Mouse (Mus musculus) cerebellum, adult 9-10 months (tissue): ENCODE measurements around the gene Arhgap21.
A peak's percentile ranks its signal among the peaks of the same experiment; 100 is the strongest.

Experiments used
- DNase-seq: peaks from one replicate; pipeline ENCODE4 v3.0.0; 2022

Gene Arhgap21

DNA sequence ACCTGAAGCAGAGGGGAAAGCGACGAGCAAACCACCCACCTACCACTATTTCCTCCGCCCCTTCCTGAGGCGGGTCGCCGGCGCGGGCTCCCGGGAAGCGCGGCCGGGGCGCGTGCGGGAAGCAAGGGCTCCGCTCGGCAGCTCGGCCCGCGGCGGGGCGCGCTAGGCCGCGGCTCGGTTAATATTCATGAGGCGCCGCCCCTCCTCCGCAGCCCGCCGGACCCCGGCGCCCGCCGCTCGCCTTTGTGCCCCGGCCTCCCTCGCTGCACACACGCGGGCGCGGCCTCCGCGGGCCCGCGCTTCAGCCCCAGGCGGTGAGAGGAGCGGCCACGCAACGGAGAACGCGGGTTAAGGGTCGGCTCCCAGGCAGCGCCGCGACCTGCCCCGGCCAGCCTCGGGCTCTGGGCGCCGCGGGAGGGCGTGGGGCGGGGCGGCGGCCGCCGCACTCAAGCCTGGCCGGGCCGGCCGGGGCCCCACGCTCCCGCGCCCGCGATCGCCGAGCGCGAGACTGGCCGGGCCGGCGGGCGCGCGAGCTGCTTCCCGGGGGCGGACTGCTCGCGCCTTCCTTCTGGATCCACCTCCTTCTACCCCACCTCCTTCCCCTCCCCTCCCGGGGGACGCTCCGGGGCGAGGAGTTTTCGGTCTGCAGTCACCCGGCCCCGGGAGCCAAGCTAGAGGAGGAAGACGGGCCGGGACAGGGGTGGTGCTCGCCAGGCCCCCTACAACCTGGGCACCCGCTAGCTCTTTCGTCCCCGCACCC, at the start of gene Arhgap21:
TSS of gene Arhgap21 (minus strand) at position 441 of the 760 bp plus-strand sequence.
- peak; percentile 79 for DNase-seq

DNA sequence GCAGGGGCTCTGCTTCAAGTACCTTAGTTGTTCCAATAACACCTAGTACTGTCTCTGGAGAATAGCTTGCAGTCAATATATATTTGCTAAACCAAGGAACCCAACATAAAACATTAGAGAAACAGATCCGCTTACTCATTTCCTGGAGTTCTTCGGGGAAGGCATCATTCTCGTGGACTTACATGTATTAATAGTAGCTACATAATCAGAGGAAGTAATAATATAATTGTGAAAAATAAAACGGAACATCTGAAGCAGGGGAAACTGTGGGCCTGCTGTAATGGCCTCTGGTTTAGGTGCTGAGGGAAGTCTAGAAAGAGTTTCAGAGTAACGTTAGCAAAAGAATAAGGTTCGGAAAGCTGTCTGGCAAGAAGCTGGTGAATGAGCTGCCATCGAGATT, 47.9 kb upstream of the Arhgap21 start:
- DNase-seq = no peak

DNA sequence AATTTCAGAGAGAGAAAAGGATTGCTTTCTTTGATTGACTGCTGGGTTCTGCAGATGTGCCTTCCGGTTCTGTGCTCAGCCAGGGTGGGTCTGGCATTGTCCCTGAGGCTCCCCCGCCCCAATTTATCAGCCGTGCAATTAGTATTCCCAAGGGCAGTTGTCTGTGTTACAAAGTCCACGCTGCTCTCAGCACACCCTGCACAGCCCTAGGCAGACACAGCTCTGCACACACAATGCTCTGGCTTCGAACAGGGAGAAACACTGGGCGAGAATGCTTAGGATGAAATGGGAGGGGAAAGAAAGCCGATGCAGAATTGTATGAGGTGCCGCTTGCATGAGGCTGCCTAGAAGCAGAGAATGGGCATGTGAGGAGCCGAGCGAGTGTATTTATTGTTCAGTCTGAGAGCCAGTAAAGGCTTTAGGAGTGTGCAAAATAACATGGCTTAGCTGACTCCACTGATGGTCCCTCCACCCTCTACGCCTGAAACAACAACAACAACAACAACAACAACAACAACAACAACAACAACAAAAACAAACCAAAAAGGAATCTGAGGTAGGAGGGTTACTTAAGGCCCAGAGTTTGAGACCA, 42.2 kb upstream of the Arhgap21 start:
- no peak for DNase-seq

DNA sequence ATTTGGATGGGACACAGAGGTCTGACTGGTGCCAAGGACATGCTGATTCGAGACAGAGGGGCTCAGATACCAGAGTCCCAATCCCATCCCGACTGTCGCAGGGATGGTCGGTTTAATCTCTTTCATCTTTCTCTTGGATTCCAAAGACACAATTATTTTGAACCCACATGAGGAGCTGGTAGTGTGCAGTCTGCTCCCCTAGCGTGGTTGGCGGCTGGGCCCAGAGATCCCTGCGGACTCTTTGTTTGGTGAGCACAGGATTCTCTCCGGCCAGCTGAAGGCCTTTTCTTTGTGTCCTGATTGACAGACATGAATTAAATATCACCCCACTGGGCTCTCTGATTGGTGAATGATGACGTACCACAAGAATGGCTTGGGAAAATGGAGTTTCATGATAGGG, 41.5 kb upstream of the Arhgap21 start:
- peak; percentile 14 for DNase-seq

DNA sequence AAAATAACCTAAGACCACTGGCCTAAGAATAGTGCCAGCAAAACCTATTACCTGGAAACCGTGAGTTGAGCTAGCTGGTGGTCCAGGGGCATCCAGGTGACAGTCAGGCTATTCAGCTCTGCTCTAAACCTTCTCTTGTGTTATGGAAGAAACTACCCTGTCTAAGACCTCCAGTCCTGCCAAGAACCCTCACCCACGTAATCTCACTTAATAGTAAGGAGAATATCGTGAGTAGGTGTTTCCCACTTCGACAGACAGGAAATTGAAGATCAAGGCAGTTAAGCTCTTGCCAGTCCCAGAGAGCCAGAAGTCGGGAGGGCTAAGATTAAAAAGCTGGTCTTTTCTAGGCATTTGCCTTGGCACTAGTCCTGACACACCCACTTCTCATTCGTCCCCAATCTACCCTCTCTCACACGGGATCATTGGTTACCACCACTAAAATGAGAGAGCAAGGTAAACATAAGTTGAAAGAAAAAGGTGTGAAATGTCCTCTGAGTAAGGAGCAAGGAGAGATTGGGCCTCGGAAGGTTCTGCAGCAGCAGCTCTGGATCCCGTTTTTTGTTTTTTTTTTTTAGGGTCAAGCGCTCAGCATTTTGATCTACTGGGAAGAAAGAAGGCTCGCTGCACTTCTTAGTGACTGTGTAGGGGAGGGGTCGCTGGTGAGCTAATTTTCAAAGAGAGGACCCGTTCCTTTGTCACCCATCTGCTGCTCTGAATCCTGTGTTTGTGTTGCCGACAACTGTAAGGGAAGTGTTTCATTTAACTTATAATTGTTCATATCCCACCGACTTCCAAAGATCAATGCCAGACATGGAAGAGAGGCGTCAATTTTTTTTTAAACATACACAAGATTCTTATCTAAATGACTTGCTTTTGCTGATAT, 40.8 kb upstream of the Arhgap21 start:
- no peak for DNase-seq

DNA sequence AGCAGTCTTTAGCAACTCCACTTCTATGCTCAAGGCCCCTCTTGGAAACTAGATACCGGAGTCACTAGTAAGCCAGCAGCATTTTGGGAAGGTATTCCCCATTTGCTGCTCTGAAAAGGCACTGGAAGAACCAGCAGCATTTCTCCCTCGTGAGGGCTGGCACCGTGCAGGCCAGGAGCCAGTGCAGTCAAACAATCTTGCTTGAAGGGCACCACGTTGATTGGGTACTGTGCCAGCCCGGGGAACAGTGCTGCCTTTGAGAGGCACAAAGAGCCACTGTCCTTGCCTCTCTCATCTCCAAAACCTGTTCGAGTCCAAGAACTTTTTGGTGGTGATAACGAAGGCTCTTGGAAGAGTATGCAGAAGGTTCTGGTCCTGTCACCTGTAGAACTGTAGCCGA, 33.9 kb upstream of the Arhgap21 start:
- DNase-seq = peak; percentile 21

DNA sequence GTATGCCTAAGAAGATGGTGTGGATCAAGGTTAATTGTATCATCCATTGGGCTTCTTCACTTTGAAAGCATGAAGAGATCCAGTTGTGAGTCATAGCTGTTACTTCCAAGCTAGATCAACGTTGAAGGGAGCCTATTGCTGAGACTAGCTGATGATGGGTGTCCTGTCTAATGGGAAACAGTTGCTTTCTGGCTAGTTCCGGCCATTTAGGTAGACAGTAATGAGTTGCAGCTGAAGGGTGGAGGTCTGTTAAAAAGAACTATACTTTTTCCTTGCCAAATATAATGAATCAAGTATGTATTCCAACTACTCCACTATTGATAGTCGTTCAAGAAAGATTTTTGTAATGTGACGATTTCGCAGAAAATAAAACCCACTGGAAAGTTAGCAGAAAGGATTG, 32.5 kb upstream of the Arhgap21 start:
- DNase-seq = no peak

DNA sequence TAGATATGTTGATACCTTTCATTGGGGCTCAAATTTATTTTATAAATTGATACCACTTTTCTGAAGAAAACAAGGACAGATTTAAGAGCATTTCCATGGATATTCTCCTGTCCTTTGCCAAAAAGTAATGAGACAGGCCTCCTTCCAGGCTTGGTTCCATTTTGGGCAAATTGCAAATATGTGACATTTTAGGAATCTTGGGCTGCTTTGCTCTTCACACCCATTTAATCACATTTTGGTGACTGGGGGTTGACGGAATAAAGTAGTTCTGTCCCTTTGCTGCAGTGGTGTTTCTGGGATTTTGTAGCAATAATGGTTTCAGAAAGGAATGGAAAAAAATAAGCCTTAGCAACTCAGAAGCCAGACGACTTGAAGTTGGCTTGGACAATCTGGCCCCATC, 26.9 kb upstream of the Arhgap21 start:
- DNase-seq = no peak

DNA sequence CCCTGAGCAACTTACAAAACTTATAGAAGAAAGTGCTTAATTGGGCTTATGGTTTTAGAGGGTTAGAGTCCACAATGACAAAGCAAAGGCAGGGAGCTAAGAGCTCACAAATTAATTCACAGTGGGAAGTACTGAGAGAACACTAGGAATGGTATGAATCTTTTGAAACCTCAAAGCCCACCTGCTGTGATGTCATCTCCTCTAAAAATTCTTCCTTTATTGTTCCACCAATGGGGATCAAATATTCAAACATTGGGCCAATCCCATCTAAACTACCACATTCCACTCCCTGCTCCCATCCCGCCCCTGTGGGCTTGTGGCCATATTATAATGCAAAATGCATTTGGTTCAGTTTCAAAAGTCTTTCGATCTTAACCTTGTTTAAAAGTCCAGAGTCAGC, 22.8 kb upstream of the Arhgap21 start:
- DNase-seq = no peak

DNA sequence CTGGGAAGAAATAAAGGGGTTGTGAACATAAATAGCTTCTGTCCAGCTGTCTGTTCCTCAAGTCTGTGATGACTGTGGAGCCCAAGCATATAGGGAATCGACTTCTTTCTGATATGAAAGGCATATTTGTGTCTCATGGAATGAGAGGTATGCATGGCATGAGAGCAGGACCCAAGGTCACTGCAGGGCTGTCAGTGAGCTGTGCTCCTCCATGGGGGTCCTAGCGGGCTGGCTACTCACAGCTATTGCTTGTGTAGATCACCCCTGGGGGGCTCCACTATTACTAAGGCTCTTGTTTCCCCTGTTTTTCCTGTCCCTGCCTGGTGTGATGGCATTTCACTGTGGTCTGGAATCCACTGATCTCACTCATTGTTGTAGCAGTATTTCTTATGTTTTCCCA, 22.2 kb upstream of the Arhgap21 start:
- DNase-seq = no peak

DNA sequence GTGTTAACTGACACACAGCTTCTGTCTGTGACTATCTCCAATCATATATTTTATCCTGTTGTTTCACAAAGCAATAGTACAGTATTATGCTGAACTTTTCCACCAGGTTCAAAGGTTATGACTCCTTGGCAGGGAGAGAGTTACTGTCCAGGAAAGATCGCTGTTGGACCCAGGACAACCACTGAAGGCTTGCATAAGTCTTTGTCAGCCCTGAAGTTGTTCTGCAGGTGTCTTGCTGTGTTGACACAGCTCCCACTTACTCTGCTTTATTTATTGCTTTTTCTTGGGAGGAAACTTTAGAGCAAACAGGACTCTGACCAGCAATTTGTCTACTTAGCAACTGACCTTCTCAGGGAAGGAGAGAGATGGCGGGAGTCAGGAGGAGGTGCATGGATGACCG, 21.4 kb upstream of the Arhgap21 start:
- no peak for DNase-seq

DNA sequence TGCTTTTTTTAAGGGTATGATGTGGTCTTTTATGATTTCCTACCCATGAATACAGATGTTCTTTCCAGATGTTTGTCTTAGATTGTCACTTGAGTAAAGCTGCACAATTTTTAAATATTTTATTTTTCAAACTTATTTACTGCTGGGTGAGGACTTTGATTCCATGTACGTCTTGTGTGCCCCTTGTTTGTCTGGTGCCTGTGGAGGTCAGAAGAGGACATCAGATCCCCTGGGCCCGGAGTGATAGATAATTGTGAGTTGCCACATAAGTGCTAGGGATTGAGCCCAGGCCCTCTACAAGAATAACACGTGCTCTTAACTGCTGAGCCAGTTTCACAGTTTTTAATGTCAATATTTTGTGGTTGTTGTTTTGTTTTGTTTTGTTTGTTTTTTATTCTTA, 19.1 kb upstream of the Arhgap21 start:
- DNase-seq = no peak

DNA sequence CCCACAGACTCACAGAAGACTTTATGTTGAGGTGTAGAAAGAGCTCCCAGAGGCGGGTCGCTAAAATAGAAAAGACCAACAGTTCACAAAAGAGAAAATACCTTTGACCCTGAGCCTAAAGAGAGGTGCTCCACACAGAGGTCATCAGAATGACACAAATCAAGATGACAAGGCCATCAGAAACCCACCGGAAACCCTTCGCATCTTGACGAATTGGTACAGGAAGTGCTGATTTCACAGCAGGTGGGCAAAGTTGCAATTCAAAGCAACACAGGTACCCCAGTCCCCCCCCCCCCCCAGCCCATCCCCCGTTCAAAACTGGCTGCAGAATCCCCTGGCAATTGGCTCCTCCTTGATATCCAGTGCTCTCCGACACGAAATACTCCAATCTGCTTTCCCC, 10.0 kb upstream of the Arhgap21 start:
- no peak for DNase-seq

DNA sequence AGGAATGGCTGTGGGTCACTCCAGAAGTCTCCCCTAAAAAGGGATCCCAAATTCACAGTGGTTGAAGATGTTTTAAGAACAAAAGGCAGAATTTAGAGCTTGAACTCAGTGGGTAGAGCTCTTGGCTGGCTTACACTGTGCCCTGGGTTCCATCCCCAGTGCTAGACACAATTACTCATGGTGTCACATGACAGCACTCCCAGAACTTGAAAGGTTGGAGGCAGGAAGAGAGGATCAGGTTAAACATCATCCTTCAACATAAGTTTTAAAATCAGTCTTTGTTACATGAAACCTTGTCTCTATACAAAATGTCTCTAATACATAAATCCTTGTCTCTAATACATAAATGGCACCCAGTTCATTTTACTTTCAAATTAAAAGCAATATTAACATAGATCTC, 8.4 kb upstream of the Arhgap21 start:
- no peak for DNase-seq

DNA sequence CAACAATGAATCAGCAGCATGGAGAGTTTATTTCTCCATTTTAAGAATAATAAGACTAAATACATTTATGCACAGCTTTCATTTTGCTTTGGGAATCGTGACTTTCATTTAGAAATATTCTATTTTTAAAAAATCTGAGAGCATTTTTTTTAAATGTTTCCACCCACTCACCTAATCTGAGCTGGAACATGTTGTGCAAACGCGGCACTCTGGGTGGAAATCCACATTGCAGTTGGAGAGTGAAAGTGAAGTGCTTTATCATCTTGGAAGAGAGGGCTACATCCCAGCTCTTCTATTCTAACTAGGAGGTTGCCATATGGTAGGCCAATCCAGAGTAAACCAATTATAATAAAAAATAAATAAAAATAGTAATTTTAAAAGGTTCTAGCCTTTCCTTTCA, 4.8 kb upstream of the Arhgap21 start:
- DNase-seq = no peak

DNA sequence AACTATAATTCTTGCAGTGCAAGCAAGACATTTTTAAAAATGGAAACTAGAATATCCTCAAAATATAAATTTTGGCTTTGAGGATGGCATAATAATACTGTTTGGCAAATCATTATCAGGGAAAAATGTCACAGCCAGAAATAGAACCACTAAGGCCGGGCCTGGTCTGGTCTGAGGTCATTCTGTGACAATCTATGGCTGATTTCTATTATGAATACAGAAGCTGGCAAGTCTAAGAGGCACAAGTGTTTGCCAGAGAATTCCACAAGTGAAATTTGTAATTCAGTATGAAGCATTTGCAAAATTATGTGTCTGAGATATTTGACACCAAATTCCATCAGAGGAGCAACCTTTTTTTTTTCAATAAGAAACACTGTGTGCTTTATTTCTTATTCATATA, 3.5 kb upstream of the Arhgap21 start:
- DNase-seq = no peak

DNA sequence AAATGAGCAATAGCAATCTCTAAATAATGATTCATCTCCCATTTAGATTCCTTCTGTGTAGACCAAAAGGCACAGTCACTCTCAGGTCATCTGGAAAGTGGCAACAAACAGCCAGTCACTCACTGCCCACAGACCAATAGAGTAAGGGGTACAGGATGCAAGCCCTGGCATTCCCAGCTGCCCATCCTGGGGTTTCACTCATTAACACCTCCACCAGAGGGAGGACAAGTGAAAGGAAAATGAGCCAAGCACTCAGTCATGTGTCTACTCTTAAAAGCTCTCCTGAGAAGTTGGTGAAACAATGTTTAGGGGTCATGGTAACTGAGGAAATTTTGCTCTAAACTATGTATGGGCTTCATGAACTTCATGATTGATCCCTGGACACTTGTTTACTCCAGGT, 2.9 kb upstream of the Arhgap21 start:
- peak; percentile 15 for DNase-seq

DNA sequence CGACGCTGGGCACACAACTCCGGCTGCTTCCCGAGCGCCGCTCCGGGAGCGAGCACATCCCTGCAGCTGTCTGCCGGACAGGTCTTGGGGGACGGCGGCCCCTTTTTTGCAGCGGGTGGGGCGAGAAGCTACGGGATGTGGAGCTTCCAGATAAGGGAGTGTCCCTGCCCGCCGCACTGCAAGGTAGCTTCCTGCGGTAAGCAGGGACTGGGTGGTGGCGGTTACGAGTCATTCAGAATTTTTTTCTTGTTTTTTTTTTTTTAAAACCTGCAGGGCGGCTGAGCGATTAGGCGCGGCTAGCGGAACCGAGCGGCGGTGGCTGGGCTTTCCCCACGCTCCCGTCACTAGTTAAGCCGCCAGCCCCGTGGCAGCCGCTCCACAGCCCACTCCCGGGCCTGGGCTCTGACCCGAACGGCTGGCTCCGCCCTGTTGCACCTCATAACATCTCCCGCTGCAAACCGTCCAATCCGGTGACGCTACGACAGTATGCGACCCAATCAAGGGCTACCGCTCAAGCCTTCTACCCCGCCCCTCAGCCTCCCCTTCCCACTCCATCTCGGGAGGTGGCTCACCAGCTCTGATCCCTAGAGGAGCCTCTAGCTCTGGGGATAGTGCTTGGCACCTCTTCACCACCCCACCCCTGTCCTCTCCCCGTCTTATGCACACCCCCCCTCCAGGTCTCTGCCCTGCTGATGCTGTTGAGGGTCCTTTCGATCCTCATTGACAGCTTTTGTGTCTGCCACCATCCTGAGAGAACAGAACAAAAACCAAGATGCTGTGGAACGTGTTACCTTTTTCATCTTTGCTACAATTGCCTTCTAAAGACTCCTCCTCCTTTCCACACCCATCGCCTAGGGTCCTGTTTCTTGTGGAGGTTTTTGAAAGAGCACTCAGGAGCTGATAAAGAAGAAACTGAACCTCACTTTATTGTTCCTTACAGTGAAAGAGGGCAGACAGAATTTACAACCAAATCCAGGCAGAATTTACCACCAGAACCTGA, 820 bp upstream of the Arhgap21 start:
- DNase-seq = peak; percentile 98

DNA sequence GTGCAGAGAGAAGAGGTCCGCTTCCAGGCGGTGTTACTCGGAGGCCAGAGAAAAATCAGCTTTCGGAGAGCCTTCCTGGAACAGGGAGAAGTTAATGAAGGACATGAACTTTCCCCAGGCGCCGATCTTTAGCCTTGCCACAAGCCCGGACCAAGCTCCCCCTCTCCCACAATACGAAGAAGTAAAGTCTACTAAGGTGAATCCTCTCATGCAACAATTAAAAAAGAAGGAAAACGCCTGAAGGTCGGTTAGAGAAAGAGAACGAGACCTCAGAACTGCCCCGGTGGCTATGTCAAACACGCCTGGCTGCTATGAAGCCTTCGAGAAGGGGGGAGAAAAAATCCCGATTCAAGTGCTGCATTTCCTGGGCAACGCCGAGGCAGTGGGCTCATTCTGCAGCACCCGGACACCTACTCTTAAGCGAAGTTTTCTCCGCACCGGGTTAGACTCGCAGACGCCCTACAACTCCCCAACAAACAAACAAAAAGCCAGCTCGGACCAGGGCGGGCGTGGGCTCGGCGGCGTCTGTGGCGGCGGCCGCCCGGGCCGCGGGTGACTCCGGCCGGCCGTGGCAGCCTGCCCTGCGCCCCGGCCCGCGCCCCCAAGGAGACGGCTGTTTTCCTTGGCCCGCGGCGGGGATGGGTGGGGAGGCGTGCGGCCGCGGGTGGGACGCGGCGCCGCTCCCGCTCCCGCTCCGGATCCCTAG, 882 bp downstream of the Arhgap21 start:
- no peak for DNase-seq

DNA sequence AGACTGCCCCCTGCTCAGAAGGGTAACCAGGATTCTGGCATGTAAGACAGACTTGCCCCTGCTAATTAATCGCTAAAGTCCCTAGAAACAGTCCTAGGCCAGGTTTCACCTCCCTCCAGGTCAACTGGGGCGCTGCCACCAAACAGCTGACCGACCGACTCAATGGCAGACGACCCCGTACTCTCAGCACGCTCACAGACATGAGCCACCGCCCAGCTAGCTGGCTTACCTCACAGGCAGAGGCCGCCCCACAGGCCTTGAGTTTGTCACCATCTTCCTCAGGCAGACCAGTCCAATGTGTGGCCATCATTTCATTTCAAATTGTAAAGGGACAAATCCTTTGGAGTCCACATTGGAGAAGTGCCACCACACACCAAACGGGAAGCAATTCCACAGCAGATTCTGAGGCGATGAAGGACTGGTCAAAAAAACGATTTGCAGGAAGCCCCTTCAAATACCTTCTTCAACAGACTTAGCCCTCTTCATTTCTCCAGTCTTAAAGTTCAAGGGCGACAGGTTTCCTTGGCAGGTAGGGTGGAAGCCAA, 1.5 kb downstream of the Arhgap21 start:
- DNase-seq = peak; percentile 82
